Mouse (Mus musculus) urinary bladder, postnatal 36 days (tissue): ENCODE data around the gene Ifrd2.

ENCODE experiments used
- DNase-seq, 2 experiments: peaks; one replicate each; pipeline ENCODE4 v3.0.0; 2022; ENCODE audit warnings: low spot score in 2 of 2, mixed read lengths in 1 of 2

The Ifrd2 gene

GRCm38 (mm10) chr9:107637070-107637469 lies 49.6 kb downstream of the Ifrd2 start:
- DNase-seq = no peak

GRCm38 (mm10) chr9:107640257-107640772 lies 52.9 kb downstream of the Ifrd2 start:
- DNase-seq = no peak

GRCm38 (mm10) chr9:107641666-107642065 lies 54.2 kb downstream of the Ifrd2 start:
- DNase-seq = no peak
